Mouse (Mus musculus) spleen, adult 2 months (tissue): ENCODE results near the gene Prpf38b.

Experiments
- CTCF ChIP-seq: fragments of 200-500 bp; IDR thresholded peaks from 2 replicates; pipeline ENCODE4 v1.5.1; 2011; ENCODE audit warnings: mild to moderate bottlenecking, inconsistent platforms; ENCODE audit not compliant: insufficient read depth, insufficient read length, insufficient replicate concordance; ENCODE audit errors: extremely low read depth
- POLR2A ChIP-seq: fragments of 200-500 bp; IDR thresholded peaks from 2 replicates; pipeline ENCODE4 v1.6.1; 2011; ENCODE audit warnings: low read depth, low read length, inconsistent platforms

- TF ChIP-seq POLR2A (no peak), CTCF (no peak)
Measured at GRCm38 (mm10) chr3:108892914-108893313, 18.6 kb downstream of the Prpf38b start.
